Mouse (Mus musculus) ES-Bruce4 (cell line): ENCODE results near the gene Pygm.

Experiments used
- CTCF ChIP-seq: IDR thresholded peaks from one replicate; pipeline ENCODE4 v1.8.1; 2011; ENCODE audit warnings: low read depth, low read length
- EP300 ChIP-seq: IDR thresholded peaks from 2 replicates; pipeline ENCODE4 v1.6.1; 2011; ENCODE audit warnings: low read depth, low read length; ENCODE audit not compliant: insufficient read depth
- POLR2A ChIP-seq: IDR thresholded peaks from one replicate; pipeline ENCODE4 v1.8.1; 2011; ENCODE audit warnings: low read length; ENCODE audit not compliant: insufficient read depth

DNA sequence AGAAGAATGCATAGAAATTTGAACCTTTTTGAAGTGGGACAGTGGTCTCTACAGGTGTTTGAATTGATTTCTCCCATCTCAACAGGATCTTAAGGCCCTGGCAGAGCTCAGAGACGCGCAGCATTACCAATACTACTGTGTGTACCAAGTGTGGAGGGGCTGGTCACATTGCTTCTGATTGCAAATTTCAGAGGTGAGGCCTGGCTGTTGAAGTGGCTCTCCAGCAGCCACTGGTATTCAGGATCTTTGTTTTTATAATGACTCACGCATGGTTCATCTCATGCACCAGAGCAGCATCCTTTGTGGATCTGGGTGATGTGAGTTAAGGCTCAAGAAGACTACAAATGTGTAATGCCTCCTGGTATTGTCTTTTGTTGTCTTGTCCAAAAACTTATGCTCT lies 11.8 kb upstream of the Pygm start:
- TF ChIP-seq CTCF (no peak), POLR2A (no peak), EP300 (no peak)
